Mouse (Mus musculus): Measurements from ENCODE around the gene Rbm25. TPM values are rescaled to one million over a fixed set of nuclear protein-coding genes. Genes with fewer than 3 reads are reported as not detected.
"Not testable (repeated sequence)": the region's sequence is repeated elsewhere in the genome, so short reads cannot be mapped to it uniquely, and the experiment has no call there.

Rbm25 gene
- 249 and 269 TPM in 2 replicates for total RNA-seq (2017)

- not testable (repeated sequence) for ATAC-seq (replicated peaks; ENCODE audit: low read depth, poor library complexity, severe bottlenecking)
Measured at GRCm38 (mm10) chr12:83630936-83631335, at the start of gene Rbm25. Gene Rbm25 (plus strand): TSS chr12:83631236.

GRCm38 (mm10) chr12:83582106-83582505 is 48.9 kb upstream of the Rbm25 start:
- ATAC-seq (replicated peaks; ENCODE audit: low read depth, poor library complexity, severe bottlenecking): no peak

GRCm38 (mm10) chr12:83582747-83583146 is 48.3 kb upstream of the Rbm25 start:
- no peak for ATAC-seq (replicated peaks; ENCODE audit: low read depth, poor library complexity, severe bottlenecking)

GRCm38 (mm10) chr12:83586628-83587027 is 44.4 kb upstream of the Rbm25 start:
- no peak for ATAC-seq (replicated peaks; ENCODE audit: low read depth, poor library complexity, severe bottlenecking)

- no peak for ATAC-seq (replicated peaks; ENCODE audit: low read depth, poor library complexity, severe bottlenecking)
Measured at GRCm38 (mm10) chr12:83591754-83592501, 39.1 kb upstream of the Rbm25 start.

- no peak for ATAC-seq (replicated peaks; ENCODE audit: low read depth, poor library complexity, severe bottlenecking)
Measured at GRCm38 (mm10) chr12:83594454-83595040, 36.5 kb upstream of the Rbm25 start.

- no peak for ATAC-seq (replicated peaks; ENCODE audit: low read depth, poor library complexity, severe bottlenecking)
Measured at GRCm38 (mm10) chr12:83596191-83596954, 34.7 kb upstream of the Rbm25 start.

- peak; percentile 100 for ATAC-seq (replicated peaks; ENCODE audit: low read depth, poor library complexity, severe bottlenecking)
Measured at GRCm38 (mm10) chr12:83597025-83597501, 34.0 kb upstream of the Rbm25 start, which contains the start of gene Zfyve1. Gene Zfyve1 (minus strand): TSS chr12:83597222.

- ATAC-seq (replicated peaks; ENCODE audit: low read depth, poor library complexity, severe bottlenecking): no peak
Measured at GRCm38 (mm10) chr12:83597881-83598280, 33.2 kb upstream of the Rbm25 start.

GRCm38 (mm10) chr12:83602285-83602684 is 28.8 kb upstream of the Rbm25 start:
- no peak for ATAC-seq (replicated peaks; ENCODE audit: low read depth, poor library complexity, severe bottlenecking)

- ATAC-seq (replicated peaks; ENCODE audit: low read depth, poor library complexity, severe bottlenecking): not testable (repeated sequence)
Measured at GRCm38 (mm10) chr12:83606411-83606810, 24.6 kb upstream of the Rbm25 start.

- no peak for ATAC-seq (replicated peaks; ENCODE audit: low read depth, poor library complexity, severe bottlenecking)
Measured at GRCm38 (mm10) chr12:83617261-83617660, 13.8 kb upstream of the Rbm25 start.

GRCm38 (mm10) chr12:83618981-83619380 is 12.1 kb upstream of the Rbm25 start:
- ATAC-seq (replicated peaks; ENCODE audit: low read depth, poor library complexity, severe bottlenecking): no peak

GRCm38 (mm10) chr12:83620694-83621093 is 10.3 kb upstream of the Rbm25 start:
- peak; percentile 39 for ATAC-seq (replicated peaks; ENCODE audit: low read depth, poor library complexity, severe bottlenecking)

GRCm38 (mm10) chr12:83622031-83622755 is 8.8 kb upstream of the Rbm25 start:
- no peak for ATAC-seq (replicated peaks; ENCODE audit: low read depth, poor library complexity, severe bottlenecking)

GRCm38 (mm10) chr12:83624321-83624720 is 6.7 kb upstream of the Rbm25 start:
- ATAC-seq (replicated peaks; ENCODE audit: low read depth, poor library complexity, severe bottlenecking): no peak

- peak; percentile 99 for ATAC-seq (replicated peaks; ENCODE audit: low read depth, poor library complexity, severe bottlenecking)
Measured at GRCm38 (mm10) chr12:83631743-83632679, 975 bp downstream of the Rbm25 start.

- ATAC-seq (replicated peaks; ENCODE audit: low read depth, poor library complexity, severe bottlenecking): peak; percentile 9
Measured at GRCm38 (mm10) chr12:83632680-83633025, 1.6 kb downstream of the Rbm25 start.

- no peak for ATAC-seq (replicated peaks; ENCODE audit: low read depth, poor library complexity, severe bottlenecking)
Measured at GRCm38 (mm10) chr12:83633807-83634206, 2.8 kb downstream of the Rbm25 start.
